Mouse (Mus musculus) c-Kit-positive CD71-positive TER-119-negative erythroid progenitor cells, embryonic 14.5 days (primary cell): ENCODE measurements around the gene Scfd1.

Experiments used
- DNase-seq: peaks from one replicate; pipeline ENCODE4 v3.0.0-alpha.2; 2013; ENCODE audit warnings: low read depth

Gene Scfd1

GRCm38 (mm10) chr12:51377003-51377887 lies at the start of gene Scfd1:
Gene Scfd1, plus strand, starts transcription at chr12:51377510.
- peak; percentile 91 for DNase-seq

GRCm38 (mm10) chr12:51337014-51337413 lies 40.3 kb upstream of the Scfd1 start:
- no peak for DNase-seq

GRCm38 (mm10) chr12:51346121-51346520 lies 31.2 kb upstream of the Scfd1 start:
- no peak for DNase-seq

- DNase-seq, result peak; percentile 67
These were observed 29.2 kb upstream of the Scfd1 start, which contains the start of gene G2e3 for GRCm38 (mm10) chr12:51347988-51348697. Gene G2e3, plus strand, starts transcription at chr12:51348061.

- no peak for DNase-seq
These were observed 28.7 kb upstream of the Scfd1 start for GRCm38 (mm10) chr12:51348698-51348998.

GRCm38 (mm10) chr12:51355296-51355695 lies 22.0 kb upstream of the Scfd1 start:
- DNase-seq, result no peak

- no peak for DNase-seq
These were observed 16.0 kb upstream of the Scfd1 start for GRCm38 (mm10) chr12:51361294-51361693.

- DNase-seq, result no peak
These were observed 14.4 kb upstream of the Scfd1 start for GRCm38 (mm10) chr12:51362898-51363297.

- DNase-seq, result no peak
These were observed 8.8 kb upstream of the Scfd1 start for GRCm38 (mm10) chr12:51368504-51368903.

- peak; percentile 8 for DNase-seq
These were observed 529 bp downstream of the Scfd1 start for GRCm38 (mm10) chr12:51377888-51378190.

GRCm38 (mm10) chr12:51399871-51400270 lies 22.6 kb downstream of the Scfd1 start:
- DNase-seq, result no peak

GRCm38 (mm10) chr12:51402060-51402698 lies 24.9 kb downstream of the Scfd1 start:
- DNase-seq, result no peak

GRCm38 (mm10) chr12:51403987-51404586 lies 26.8 kb downstream of the Scfd1 start:
- DNase-seq, result peak; percentile 14

GRCm38 (mm10) chr12:51411362-51411761 lies 34.1 kb downstream of the Scfd1 start:
- no peak for DNase-seq

GRCm38 (mm10) chr12:51437541-51437940 lies 60.2 kb downstream of the Scfd1 start:
- no peak for DNase-seq

- no peak for DNase-seq
These were observed 61.0 kb downstream of the Scfd1 start for GRCm38 (mm10) chr12:51438311-51438710.

- DNase-seq, result no peak
These were observed 72.0 kb downstream of the Scfd1 start for GRCm38 (mm10) chr12:51449303-51449702.

GRCm38 (mm10) chr12:51470881-51471280 lies 93.6 kb downstream of the Scfd1 start:
- no peak for DNase-seq

- no peak for DNase-seq
These were observed 103.9 kb downstream of the Scfd1 start for GRCm38 (mm10) chr12:51481246-51481645.

GRCm38 (mm10) chr12:51492040-51492439 lies 114.7 kb downstream of the Scfd1 start:
- no peak for DNase-seq

- DNase-seq, result no peak
These were observed 116.2 kb downstream of the Scfd1 start for GRCm38 (mm10) chr12:51493476-51493875.

GRCm38 (mm10) chr12:51494641-51495040 lies 117.3 kb downstream of the Scfd1 start:
- no peak for DNase-seq
